Mouse (Mus musculus) liver, adult (tissue): ENCODE measurements around the gene Fam19a3.

Source experiments
- GATA4 ChIP-seq: IDR thresholded peaks from 2 replicates; pipeline ENCODE4 v1.6.1; 2014; ENCODE audit warnings: mild to moderate bottlenecking, low read length; ENCODE audit not compliant: insufficient replicate concordance

The Fam19a3 gene

DNA sequence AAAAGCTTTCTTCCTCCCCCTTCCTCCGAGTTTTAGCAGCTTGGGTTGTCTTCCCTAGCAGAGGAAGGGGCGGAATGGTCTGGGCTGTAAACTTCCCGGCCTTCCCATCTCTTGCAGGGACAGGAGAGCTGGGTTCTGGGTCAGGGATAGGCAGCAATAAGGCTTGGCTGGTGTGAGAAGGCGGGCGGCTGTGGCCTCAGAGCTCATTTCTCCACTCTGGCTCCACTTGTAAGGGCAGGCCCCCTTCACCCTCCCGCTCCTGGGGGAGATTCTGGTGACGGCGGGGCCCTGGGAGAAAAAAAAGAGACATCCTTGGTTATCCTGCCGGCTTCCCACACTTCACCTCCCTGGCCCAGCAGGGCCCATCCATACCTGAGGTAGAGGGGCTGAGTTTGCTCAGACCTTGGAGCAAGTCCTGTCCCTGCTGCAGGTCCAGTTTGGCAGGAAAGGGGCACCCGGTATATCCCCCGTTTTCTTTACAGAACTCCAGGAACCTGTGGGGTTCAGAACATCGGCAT is 13.4 kb upstream of the Fam19a3 start:
- TF ChIP-seq GATA4, result no peak

GRCm38 (mm10) chr3:104793871-104794828 is 12.5 kb upstream of the Fam19a3 start:
- peak; percentile 30; the same call in 1 of the 2 replicates for TF ChIP-seq GATA4

DNA sequence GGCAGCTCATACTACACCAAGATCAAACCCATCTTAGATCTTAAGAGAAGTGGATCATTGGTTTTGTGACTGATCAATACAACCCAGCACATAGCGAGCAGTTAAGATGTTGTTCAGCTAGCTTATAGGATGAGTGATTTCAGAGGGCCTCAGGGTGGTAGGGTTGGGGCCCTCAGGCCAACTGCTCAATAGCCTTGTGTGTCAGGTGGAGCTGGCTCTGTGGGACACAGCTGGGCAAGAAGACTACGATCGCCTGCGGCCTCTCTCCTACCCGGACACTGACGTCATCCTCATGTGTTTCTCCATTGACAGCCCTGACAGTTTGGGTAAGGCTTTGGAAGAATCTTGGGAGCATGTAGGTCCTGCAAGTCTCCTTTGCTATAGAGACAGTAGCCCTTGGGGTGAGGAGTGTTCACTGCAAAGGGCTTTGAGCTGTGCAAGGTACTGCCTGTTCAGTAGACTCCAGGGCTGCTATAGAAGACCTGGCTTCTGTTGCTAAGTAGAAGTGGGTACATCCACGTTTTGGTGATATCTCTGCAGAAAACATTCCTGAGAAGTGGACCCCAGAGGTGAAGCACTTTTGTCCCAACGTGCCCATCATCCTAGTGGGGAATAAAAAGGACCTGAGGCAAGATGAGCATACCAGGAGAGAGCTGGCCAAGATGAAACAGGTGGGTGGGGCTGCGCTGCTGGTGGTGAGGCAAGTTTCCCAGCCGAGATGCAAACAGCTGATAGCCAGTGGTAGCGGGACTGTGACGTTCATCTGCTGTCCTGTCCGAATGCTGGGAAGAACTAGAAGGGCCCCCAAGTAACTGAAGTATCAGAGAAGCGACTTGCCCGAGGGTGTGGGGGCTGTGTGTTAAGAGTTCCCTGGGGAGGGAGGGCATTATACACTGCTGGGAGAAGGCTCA is 11.0 kb upstream of the Fam19a3 start:
- no peak for TF ChIP-seq GATA4

- no peak for TF ChIP-seq GATA4
Observed at GRCm38 (mm10) chr3:104791671-104792070, 10.0 kb upstream of the Fam19a3 start.

GRCm38 (mm10) chr3:104791017-104791416 is 9.4 kb upstream of the Fam19a3 start:
- TF ChIP-seq GATA4, result no peak

DNA sequence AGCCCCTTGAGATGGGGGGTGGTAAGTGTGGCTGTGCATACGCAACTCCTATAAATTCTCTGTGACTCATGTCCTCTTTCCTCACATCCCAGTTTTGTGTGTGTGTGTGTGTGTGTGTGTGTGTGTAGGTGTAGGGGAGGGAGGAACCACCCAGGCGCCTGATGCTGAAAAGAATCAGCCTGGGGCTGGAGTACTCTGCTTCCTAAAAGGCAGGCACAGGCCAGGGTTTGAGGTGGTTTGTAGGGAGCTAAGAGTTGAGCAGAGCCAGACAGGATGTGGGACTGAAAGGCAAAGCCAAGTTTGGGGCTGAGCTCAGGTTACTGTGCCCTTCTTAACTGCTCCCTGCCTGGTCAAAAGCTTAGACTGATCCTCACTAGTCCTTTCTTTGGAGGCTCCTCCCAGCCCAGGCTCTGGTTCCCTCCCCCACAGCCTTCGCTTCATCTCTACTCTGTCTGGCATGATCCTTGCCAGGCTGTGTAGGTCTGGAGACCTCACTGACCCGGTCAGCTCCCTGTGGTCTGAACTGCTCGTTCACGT is 8.8 kb upstream of the Fam19a3 start:
- no peak for TF ChIP-seq GATA4

GRCm38 (mm10) chr3:104789822-104790221 is 8.2 kb upstream of the Fam19a3 start:
- no peak for TF ChIP-seq GATA4

- TF ChIP-seq GATA4, result no peak
Observed at GRCm38 (mm10) chr3:104789312-104789605, 7.6 kb upstream of the Fam19a3 start.

DNA sequence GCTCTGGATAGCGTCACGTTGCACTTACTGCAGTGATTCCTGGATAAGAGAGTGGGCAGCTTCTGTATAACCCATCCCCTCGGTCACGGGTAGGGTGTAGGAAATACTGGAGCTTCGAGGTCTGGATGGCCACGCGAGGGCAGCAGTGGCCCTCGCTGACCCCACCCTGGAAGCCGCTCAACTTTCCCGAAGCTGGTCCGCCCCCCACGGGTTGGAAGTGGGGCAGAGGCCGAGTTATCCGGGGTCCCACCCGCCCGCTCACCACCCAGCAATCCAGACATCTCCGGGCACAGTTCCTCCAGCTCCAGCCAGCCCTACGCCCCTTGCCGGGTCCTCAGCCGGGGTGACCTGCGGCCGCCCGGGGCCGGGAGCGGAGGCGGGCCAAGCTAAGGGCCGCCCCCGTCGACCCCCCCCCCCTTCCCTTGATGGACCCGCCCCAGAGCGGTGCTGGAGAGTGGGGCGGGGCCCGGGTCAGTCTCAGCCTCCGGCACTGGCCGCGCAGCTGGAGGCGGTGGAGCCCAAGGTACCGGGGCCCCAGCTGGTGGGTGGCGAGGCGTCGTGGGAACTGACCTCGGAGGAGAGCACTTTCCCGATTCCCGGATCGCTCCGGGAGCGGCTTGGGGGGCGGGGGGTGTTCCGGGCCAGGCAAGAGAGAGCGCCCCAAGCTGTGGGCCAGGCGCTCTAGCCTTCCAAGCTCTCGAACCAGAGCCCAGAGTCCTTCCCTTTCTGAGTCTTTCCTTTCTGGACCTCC is 7.1 kb upstream of the Fam19a3 start:
- TF ChIP-seq GATA4, result peak; percentile 48; the same call in 1 of the 2 replicates

DNA sequence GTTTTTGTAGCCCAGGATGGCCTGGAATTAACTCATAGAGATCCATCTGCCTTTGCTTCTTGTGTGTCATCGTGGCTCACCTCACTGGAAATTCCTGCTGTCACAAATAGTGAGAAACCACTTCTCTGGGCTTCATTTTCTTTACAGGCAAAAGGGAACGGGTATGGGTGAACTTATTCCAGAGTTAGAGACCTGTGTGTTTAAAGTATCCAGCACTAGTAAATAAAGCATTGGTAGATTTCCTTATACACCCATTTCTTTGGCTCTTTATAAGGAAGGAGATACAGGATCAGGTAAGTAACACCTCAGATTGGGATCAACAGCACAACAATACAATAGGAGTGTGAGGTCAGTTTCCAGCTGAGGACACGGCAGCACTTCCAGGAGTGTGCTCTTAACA is 6.4 kb upstream of the Fam19a3 start, which contains the start of gene Rhoc:
Gene Rhoc, plus strand, starts transcription at position 301 of the 400 bp plus-strand sequence.
- no peak for TF ChIP-seq GATA4

DNA sequence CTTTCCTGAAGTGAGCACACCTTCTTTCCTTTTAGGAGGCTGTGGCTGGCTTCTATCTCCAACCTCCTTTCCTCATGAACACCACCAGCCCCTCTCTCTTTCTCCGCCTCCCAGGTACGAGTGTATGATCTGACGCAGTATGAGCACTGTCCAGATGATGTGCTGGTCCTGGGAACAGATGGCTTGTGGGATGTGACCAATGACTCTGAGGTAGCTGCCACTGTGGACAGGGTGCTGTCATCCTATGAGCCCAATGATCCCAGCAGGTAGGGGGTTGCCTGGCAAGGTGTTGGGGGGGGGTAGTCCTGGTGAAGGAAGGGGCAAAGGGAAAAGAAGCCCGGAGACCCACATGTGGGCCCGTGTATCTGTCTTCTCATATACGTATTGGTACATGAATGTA is 3.6 kb upstream of the Fam19a3 start:
- no peak for TF ChIP-seq GATA4

GRCm38 (mm10) chr3:104783971-104784500 is 2.4 kb upstream of the Fam19a3 start:
- no peak for TF ChIP-seq GATA4

- TF ChIP-seq GATA4, result no peak
Observed at GRCm38 (mm10) chr3:104782061-104782681, 531 bp upstream of the Fam19a3 start.
